Mouse (Mus musculus): Measurements from ENCODE around the gene Amigo1.

- TF ChIP-seq CTCF (conservative IDR thresholded peaks at IDR 0.05; ENCODE audit: low read length) (no peak), POU5F1 (IDR thresholded peaks at IDR 0.05; ENCODE audit: borderline replicate concordance, low read length) (no peak), NANOG (IDR thresholded peaks at IDR 0.05; ENCODE audit: borderline replicate concordance, low read length) (no peak)
These were observed 19.5 kb downstream of the Amigo1 start for GRCm38 (mm10) chr3:108205601-108206000.
